Mouse (Mus musculus): Measurements from ENCODE around the gene Zfp12.

Zfp12 gene

GRCm38 (mm10) chr5:143268985-143269362 lies 34.0 kb downstream of the Zfp12 start:
- DNase-seq = no peak

- peak; percentile 78 for DNase-seq
Observed at GRCm38 (mm10) chr5:143269363-143270150, 34.6 kb downstream of the Zfp12 start, which contains the start of gene Zfp316. Gene Zfp316, minus strand, starts transcription at chr5:143270022.

GRCm38 (mm10) chr5:143270151-143270519 lies 35.2 kb downstream of the Zfp12 start:
- DNase-seq = no peak

GRCm38 (mm10) chr5:143271642-143272041 lies 36.7 kb downstream of the Zfp12 start:
- DNase-seq = peak; percentile 46

GRCm38 (mm10) chr5:143272108-143272507 lies 37.1 kb downstream of the Zfp12 start:
- DNase-seq = no peak

GRCm38 (mm10) chr5:143272540-143273330 lies 37.8 kb downstream of the Zfp12 start:
- no peak for DNase-seq

GRCm38 (mm10) chr5:143275761-143276160 lies 40.8 kb downstream of the Zfp12 start:
- DNase-seq = no peak

- no peak for DNase-seq
Observed at GRCm38 (mm10) chr5:143279247-143279646, 44.3 kb downstream of the Zfp12 start.

GRCm38 (mm10) chr5:143284762-143285161 lies 49.8 kb downstream of the Zfp12 start:
- no peak for DNase-seq

GRCm38 (mm10) chr5:143287774-143288328 lies 52.9 kb downstream of the Zfp12 start:
- no peak for DNase-seq

- DNase-seq = no peak
Observed at GRCm38 (mm10) chr5:143288378-143288911, 53.5 kb downstream of the Zfp12 start.

GRCm38 (mm10) chr5:143289299-143289698 lies 54.3 kb downstream of the Zfp12 start:
- no peak for DNase-seq

- no peak for DNase-seq
Observed at GRCm38 (mm10) chr5:143292879-143293278, 57.9 kb downstream of the Zfp12 start.

GRCm38 (mm10) chr5:143293404-143293803 lies 58.4 kb downstream of the Zfp12 start, which contains the start of gene Zfp853:
Gene Zfp853, minus strand, starts transcription at chr5:143293623.
- DNase-seq = no peak

GRCm38 (mm10) chr5:143294862-143295261 lies 59.9 kb downstream of the Zfp12 start:
- DNase-seq = no peak

- DNase-seq = no peak
Observed at GRCm38 (mm10) chr5:143295330-143295729, 60.4 kb downstream of the Zfp12 start.

- no peak for DNase-seq
Observed at GRCm38 (mm10) chr5:143297986-143298385, 63.0 kb downstream of the Zfp12 start.

- DNase-seq = no peak
Observed at GRCm38 (mm10) chr5:143298391-143298790, 63.4 kb downstream of the Zfp12 start.

All from right cerebral cortex, adult 18-20 months (tissue).